ENCODE assay signal across 8 mouse cellular contexts in genomic region chr6:85117545-85118511, GRCm38 (mm10). TPM values are rescaled to one million over a fixed set of nuclear protein-coding genes. Genes with fewer than 3 reads are reported as not detected.
A peak's percentile ranks its signal among the peaks of the same experiment; 100 is the strongest.
DNase-seq lines count a peak whose midpoint lies in the region; ATAC-seq and TF ChIP-seq lines count a peak whose summit lies in the region.
"Not testable (repeated sequence)": the region's sequence is repeated elsewhere in the genome, so short reads cannot be mapped to it uniquely, and the experiment has no call there.

No protein-coding gene starts in this region.

- not testable (repeated sequence) for H3K4me1 ChIP-seq in heart, adult 2 months (ENCODE audit: control insufficient read depth, insufficient read depth, low read length)

- 21% methylated on average over 11 of the region's 11 CpGs for WGBS in heart, adult 2 months

- intact Hi-C loops in heart, adult 2 months (cut with DNase I) = loop anchor here (2.0 to 10.0 kb wide), 2 partner anchors 81 to 203 kb away; no protein-coding TSS in a partner anchor
- intact Hi-C loops in left cerebral cortex, postnatal 14 days (cut with DNase I) = loop anchor here (5.0 kb wide), 1 partner anchor 81 kb away; no protein-coding TSS in a partner anchor

- not testable (repeated sequence) for H3K27ac ChIP-seq in heart, adult 2 months

- peak; percentile 55 for TF ChIP-seq CTCF in C2C12 (IDR thresholded peaks at IDR 0.05; ENCODE audit: control insufficient read depth, insufficient read depth, insufficient read length)
- peak; percentile 75 for TF ChIP-seq CTCF in heart, adult 2 months (IDR thresholded peaks at IDR 0.05)

- DNase-seq in adrenal gland, postnatal 10 days = peak; percentile 69
- peak; percentile 81 for DNase-seq in embryo, embryonic 11 days
- peak; percentile 41 to 46 for DNase-seq in heart, adult 2 months
- DNase-seq in kidney, adult 11 months = peak; percentile 41
- DNase-seq in left cerebral cortex, postnatal 14 days (ENCODE audit: low spot score in 2 of 2) = peak; percentile 62 to 66
- peak; percentile 55 for DNase-seq in splenic B cell, adult 2 months (ENCODE audit: low read depth, low spot score)

- not testable (repeated sequence) for H3K36me3 ChIP-seq in C2C12 (ENCODE audit: control insufficient read depth, insufficient read depth); heart, adult 2 months (ENCODE audit: control insufficient read depth, insufficient read depth, low read length); splenic B cell, adult 2 months (ENCODE audit: control insufficient read depth, insufficient read depth, low read length, poor library complexity, severe bottlenecking)

- H3K9ac ChIP-seq in heart, adult 2 months (ENCODE audit: low read depth, low read length) = not testable (repeated sequence)

- H3ac ChIP-seq in C2C12 (ENCODE audit: control insufficient read depth, insufficient read length, low read depth) = not testable (repeated sequence)

- H3K79me3 ChIP-seq in C2C12 (ENCODE audit: low read depth) = not testable (repeated sequence)

- TF ChIP-seq POLR2A in heart, adult 2 months (IDR thresholded peaks at IDR 0.05; ENCODE audit: insufficient read depth, low read depth, low read length) = not testable (repeated sequence)

- not testable (repeated sequence) for H3K27me3 ChIP-seq in C2C12 (ENCODE audit: control insufficient read depth, insufficient read depth, insufficient read length); heart, adult 2 months (ENCODE audit: control insufficient read depth, insufficient read depth, low read length); splenic B cell, adult 2 months (ENCODE audit: control insufficient read depth, insufficient read depth, low read length, poor library complexity, severe bottlenecking)

- not testable (repeated sequence) for H3K79me2 ChIP-seq in C2C12 (ENCODE audit: control insufficient read depth, insufficient read depth); heart, adult 2 months (replicated peaks; ENCODE audit: control insufficient read depth, insufficient read depth, low read length)

- peak; percentile 85 for ATAC-seq in megakaryocyte-erythroid progenitor cell, adult 5-6 weeks (replicated peaks; ENCODE audit: low FRiP score, low TSS enrichment, poor library complexity, severe bottlenecking)

- 0 out of 2 replicates have a peak, but pooled peaks have one; percentile 43 for TF ChIP-seq EP300 in heart, adult 2 months (IDR thresholded peaks at IDR 0.05; ENCODE audit: insufficient read depth, low read depth, low read length)

- not testable (repeated sequence) for H3K4me3 ChIP-seq in C2C12 (ENCODE audit: insufficient read depth, poor library complexity, severe bottlenecking); heart, adult 2 months

RNA-seq across cellular contexts. Expression of gene Spr, which starts 19.7 kb away (rescaled TPM):
- polyA plus RNA-seq in C2C12 (2012; fragmentation: generic; extraction: Trizol) = 96.7 TPM
- total RNA-seq in adrenal gland, postnatal 10 days (2021) = 10 to 100 TPM; 72.1 to 75.5 TPM
- 10 to 100 TPM; 85.9 to 92.3 TPM for total RNA-seq in heart, adult 2 months (2021)
- 33.2 and 34.7 TPM in 2 replicates for polyA plus RNA-seq in heart, adult 2 months (2012; rRNA removed)
- total RNA-seq in left cerebral cortex, postnatal 14 days (2021) = 10 to 100 TPM; 35.5 to 37.2 TPM
- total RNA-seq in megakaryocyte-erythroid progenitor cell, adult 5-6 weeks (2014; fragmentation: Nextera tagmentation) = 30.5 and 41.7 TPM in 2 replicates
- total RNA-seq in megakaryocyte-erythroid progenitor cell, adult 5-6 weeks (2017) = 42.1 and 51.2 TPM in 2 replicates

RNA-seq across cellular contexts. Expression of gene Exoc6b, which starts 48.5 kb away (rescaled TPM):
- polyA plus RNA-seq in C2C12 (2012; fragmentation: generic; extraction: Trizol) = 7.7 TPM
- total RNA-seq in adrenal gland, postnatal 10 days (2021) = 10 to 100 TPM; 27.3 to 40.3 TPM
- 10 to 100 TPM; 15.6 to 20.8 TPM for total RNA-seq in heart, adult 2 months (2021)
- polyA plus RNA-seq in heart, adult 2 months (2012; rRNA removed) = 6.2 and 10.9 TPM in 2 replicates
- 10 to 100 TPM; 66.5 to 67.3 TPM for total RNA-seq in left cerebral cortex, postnatal 14 days (2021)
- total RNA-seq in megakaryocyte-erythroid progenitor cell, adult 5-6 weeks (2014; fragmentation: Nextera tagmentation) = 8.0 and 8.5 TPM in 2 replicates
- 6.5 and 8.9 TPM in 2 replicates for total RNA-seq in megakaryocyte-erythroid progenitor cell, adult 5-6 weeks (2017)
